Mouse (Mus musculus): ENCODE data around the gene Gm37240.

DNA sequence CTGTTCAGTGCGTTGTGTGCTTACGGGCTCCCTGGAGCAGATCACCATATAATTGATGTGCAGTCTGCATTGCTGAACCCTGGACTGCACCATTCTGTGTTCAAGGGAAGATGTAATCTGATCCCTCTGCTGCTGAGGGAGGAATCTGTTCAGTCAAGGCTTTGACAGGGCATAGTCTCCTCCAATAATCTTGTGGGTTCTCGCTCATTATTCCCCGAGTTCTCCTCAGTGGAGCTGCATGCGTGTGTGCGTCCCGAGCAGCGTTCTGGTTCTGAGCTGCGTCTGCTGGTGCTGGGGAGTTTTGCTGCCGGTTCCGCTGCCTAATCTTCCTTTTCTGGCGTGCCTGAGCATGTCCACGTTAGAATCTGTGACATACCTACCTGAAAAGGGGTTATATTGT lies 935.2 kb downstream of the Gm37240 start:
- no peak for TF ChIP-seq CTCF (IDR thresholded peaks at IDR 0.05; ENCODE audit: borderline replicate concordance, extremely low read depth, insufficient read depth, insufficient read length)
- peak; percentile 18; the same call in 1 of the 2 replicates for TF ChIP-seq POLR2A (IDR thresholded peaks at IDR 0.05; ENCODE audit: borderline replicate concordance, extremely low read depth, insufficient read depth, insufficient read length, poor library complexity, severe bottlenecking)
